Mouse (Mus musculus): ENCODE data around the gene Btn2a2. TPM values are rescaled to one million over a fixed set of nuclear protein-coding genes. Genes with fewer than 3 reads are reported as not detected.

Btn2a2 gene
- total and polyA plus RNA-seq, 3 experiments: 1.2 to 2.1 (median 1.3) TPM

GRCm38 (mm10) chr13:23483153-23483552, 5.5 kb downstream of the Btn2a2 start:
- Histone ChIP-seq H3K79me2 (replicated peaks; ENCODE audit: control insufficient read depth, extremely low read depth, insufficient read depth, poor library complexity, severe bottlenecking) (no peaks in the 10 kb centered on the region), H3K36me3 (replicated peaks in 1 of 2; ENCODE audit: control insufficient read depth in 1 of 2, insufficient read depth in 1 of 2, low read length in 1 of 2) (peaks cover 7 to 58% of the 10 kb centered on the region in 2 experiments), H3K27ac (ENCODE audit: insufficient read depth, low read depth) (no peak overlapping the region), H3K9me3 (replicated peaks; ENCODE audit: low read length) (no peaks in the 10 kb centered on the region), H3K4me2 (ENCODE audit: insufficient read depth, low read depth, poor library complexity, severe bottlenecking) (no peak overlapping the region; the same call in 1 of the 2 replicates), H3K4me1 (ENCODE audit: control insufficient read depth in 1 of 2, insufficient read depth in 2 of 2) (peaks cover 9 to 22% of the 10 kb centered on the region in 2 experiments), H3K9ac (ENCODE audit: insufficient read depth, low read depth) (no peak overlapping the region), H3K27me3 (replicated peaks) (no peaks in the 10 kb centered on the region), H3K4me3 (replicated peaks in 1 of 3; ENCODE audit: low read depth in 2 of 3, low read length in 2 of 3, poor library complexity in 1 of 3) (no peak overlapping the region)
- dilution Hi-C loops (cut with MboI; ENCODE audit: extremely low pct_ligation_motif_present, extremely low pct_unique_long_range_greater_than_20kb, low sequenced_read_pairs): no loop called here
- in situ Hi-C loops (cut with MboI; ENCODE audit: low pct_ligation_motif_present, low pct_unique_long_range_greater_than_20kb, low sequenced_read_pairs): no loop called here
- no peak for TF ChIP-seq MEF2A (IDR thresholded peaks at IDR 0.05; ENCODE audit: borderline replicate concordance, low read depth, low read length)
- 0 out of 2 replicates have a peak, but pooled peaks have one; percentile 17 for TF ChIP-seq ELF1 (IDR thresholded peaks at IDR 0.05; ENCODE audit: low read depth, low read length)
- DNase-seq (ENCODE audit: extremely low read depth): peak; percentile 33

- peaks cover 10 to 28% of the 10 kb centered on the region in 2 experiments for H3K36me3 ChIP-seq (replicated peaks in 1 of 2; ENCODE audit: control insufficient read depth in 1 of 2, insufficient read depth in 1 of 2, low read length in 1 of 2)
- no peaks in the 10 kb centered on the region for H3K9me3 ChIP-seq (replicated peaks; ENCODE audit: low read length)
- in situ Hi-C loops (cut with MboI; ENCODE audit: low pct_ligation_motif_present, low pct_unique_long_range_greater_than_20kb, low sequenced_read_pairs) (no loop called here), dilution Hi-C loops (cut with MboI; ENCODE audit: extremely low pct_ligation_motif_present, extremely low pct_unique_long_range_greater_than_20kb, low sequenced_read_pairs) (no loop called here)
- H3K4me3 ChIP-seq (replicated peaks in 1 of 3; ENCODE audit: low read depth in 2 of 3, low read length in 2 of 3, poor library complexity in 1 of 3): no peak overlapping the region
- H3K9ac ChIP-seq (ENCODE audit: insufficient read depth, low read depth): no peak overlapping the region
- no peak overlapping the region for H3K27ac ChIP-seq (ENCODE audit: insufficient read depth, low read depth)
- H3K4me1 ChIP-seq (ENCODE audit: control insufficient read depth in 1 of 2, insufficient read depth in 2 of 2): no peaks in the 10 kb centered on the region; a peak in 1 of 4 replicates
- DNase-seq (ENCODE audit: extremely low read depth): no peak
- no peak overlapping the region for H3K4me2 ChIP-seq (ENCODE audit: insufficient read depth, low read depth, poor library complexity, severe bottlenecking)
- H3K27me3 ChIP-seq (replicated peaks): no peaks in the 10 kb centered on the region
- TF ChIP-seq NELFE (IDR thresholded peaks at IDR 0.05; ENCODE audit: low read depth, low read length) (no peak), TCF12 (IDR thresholded peaks at IDR 0.05; ENCODE audit: low read depth, low read length) (no peak), E2F4 (IDR thresholded peaks at IDR 0.05; ENCODE audit: insufficient replicate concordance, low read depth, low read length) (no peak), POLR2AphosphoS2 (IDR thresholded peaks at IDR 0.05; ENCODE audit: low read depth, low read length) (no peak), HCFC1 (IDR thresholded peaks at IDR 0.05; ENCODE audit: low read depth, low read length) (no peak), IRF4 (IDR thresholded peaks at IDR 0.05; ENCODE audit: low read depth, low read length) (no peak), EP300 (IDR thresholded peaks at IDR 0.05; ENCODE audit: low read length) (no peak), MEF2A (IDR thresholded peaks at IDR 0.05; ENCODE audit: borderline replicate concordance, low read depth, low read length) (no peak), TBP (conservative IDR thresholded peaks at IDR 0.05; ENCODE audit: low read depth, low read length) (no peak), MAFK (IDR thresholded peaks at IDR 0.05; ENCODE audit: insufficient replicate concordance, low read length) (no peak), USF1 (IDR thresholded peaks at IDR 0.05; ENCODE audit: low read depth, low read length) (no peak), CHD2 (IDR thresholded peaks at IDR 0.05; ENCODE audit: low read length) (no peak), MAX (IDR thresholded peaks at IDR 0.05; ENCODE audit: low read length) (no peak), SMC3 (IDR thresholded peaks at IDR 0.05; ENCODE audit: low read depth, low read length) (no peak), SIN3A (IDR thresholded peaks at IDR 0.05; ENCODE audit: low read length) (no peak), MXI1 (IDR thresholded peaks at IDR 0.05; ENCODE audit: low read depth, low read length) (no peak), MYC (IDR thresholded peaks at IDR 0.05; ENCODE audit: low read depth, low read length) (no peak), GABPA (IDR thresholded peaks at IDR 0.05; ENCODE audit: insufficient replicate concordance, low read depth, low read length) (no peak), MAZ (IDR thresholded peaks at IDR 0.05; ENCODE audit: low read depth, low read length) (no peak), KAT2A (IDR thresholded peaks at IDR 0.05; ENCODE audit: insufficient replicate concordance, low read length) (no peak)
- no peaks in the 10 kb centered on the region for H3K79me2 ChIP-seq (replicated peaks; ENCODE audit: control insufficient read depth, extremely low read depth, insufficient read depth, poor library complexity, severe bottlenecking)
Observed at GRCm38 (mm10) chr13:23475658-23476057, 13.0 kb downstream of the Btn2a2 start.
